In genomic region chr16:20106996-20107395, GRCm38 (mm10) we compare ENCODE assay signal across 24 mouse cellular contexts. TPM values are rescaled to one million over a fixed set of nuclear protein-coding genes. Genes with fewer than 3 reads are reported as not detected.
DNase-seq lines count a peak whose midpoint lies in the region; ATAC-seq and TF ChIP-seq lines count a peak whose summit lies in the region.
"Had no signal": no experiment of that assay in that cellular context is flagged by ENCODE, and none has a peak within 500 bp of the region (broad histone marks: within the 10 kb centered on the region; RNA-seq: fewer than 3 reads in every experiment).

No protein-coding gene starts in this region.

- TF ChIP-seq POLR2A in testis, adult 2 months (IDR thresholded peaks at IDR 0.05; ENCODE audit: control insufficient read depth, low read depth, low read length): no peak

- no peak overlapping the region for H3K4me3 ChIP-seq in testis, adult 2 months (ENCODE audit: control insufficient read depth, low read depth, low read length)
- H3K4me3 ChIP-seq: embryonic facial prominence, embryonic 10.5 days; embryonic facial prominence, embryonic 12.5 days; forebrain, embryonic 13.5 days; forebrain, embryonic 15.5 days had no signal

- no peak for DNase-seq in frontal cortex, postnatal 14 days (ENCODE audit: low spot score in 2 of 2)
- peak; percentile 14 to 38 for DNase-seq in layer of hippocampus, adult 18-20 months (ENCODE audit: low spot score in 2 of 2)
- no peak for DNase-seq in layer of hippocampus, adult 9-10 months (ENCODE audit: low spot score)
- DNase-seq in testis, postnatal 14 days (ENCODE audit: low spot score): no peak
- DNase-seq: adrenal gland, adult 8-10 months; adrenal gland, postnatal 14 days; adrenal gland, postnatal 36 days; B cell, adult 2 months; cerebellum, adult 11-12 months; cerebellum, adult 2 months; cerebellum, adult 9-10 months; cerebellum, postnatal 10 days; cerebellum, postnatal 25 days had no signal

- TF ChIP-seq CTCF in testis, adult 2 months (IDR thresholded peaks at IDR 0.05; ENCODE audit: control insufficient read depth, insufficient read depth, insufficient replicate concordance, low read depth, low read length): no peak

- no peaks in the 10 kb centered on the region for H3K27me3 ChIP-seq in testis, adult 2 months (ENCODE audit: control insufficient read depth, insufficient read depth, low read length)
- H3K27me3 ChIP-seq: CH12.LX; embryonic facial prominence, embryonic 12.5 days; forebrain, embryonic 13.5 days; forebrain, embryonic 15.5 days; Patski had no signal

- ATAC-seq in frontal cortex, adult (ENCODE audit: low TSS enrichment): peak; percentile 65
- no peak for ATAC-seq in cerebellum, adult (ENCODE audit: insufficient number of reproducible peaks, low FRiP score, low TSS enrichment)
- ATAC-seq: activated CD4-positive, CD25-positive, alpha-beta regulatory T cell, adult 4 months; CD4-positive, CD25-positive, alpha-beta regulatory T cell, adult 4 months; forebrain, embryonic 13.5 days; forebrain, embryonic 15.5 days; Patski had no signal

- H3K36me3 ChIP-seq in testis, adult 2 months (ENCODE audit: control insufficient read depth, insufficient read depth, low read length): peaks cover 2% of the 10 kb centered on the region; the same call in 1 of the 2 replicates

- H3K4me1 ChIP-seq in testis, adult 2 months (ENCODE audit: control insufficient read depth, insufficient read depth, low read length): peaks cover 2% of the 10 kb centered on the region; the same call in 1 of the 2 replicates
- H3K4me1 ChIP-seq: embryonic facial prominence, embryonic 10.5 days; embryonic facial prominence, embryonic 12.5 days had no signal

- H3K27ac ChIP-seq in testis, adult 2 months (ENCODE audit: control insufficient read depth, insufficient read depth, low read depth, low read length): peak overlapping the region; percentile 49; the same call in 1 of the 2 replicates
- H3K27ac ChIP-seq: embryonic facial prominence, embryonic 10.5 days; embryonic facial prominence, embryonic 12.5 days; forebrain, embryonic 13.5 days; forebrain, embryonic 15.5 days had no signal

RNA-seq across cellular contexts. Expression of gene Klhl24, which starts 9.7 kb away (rescaled TPM):
- 10 to 100 TPM; 78.8 to 79.7 TPM for total RNA-seq in layer of hippocampus, adult 18-20 months (2021)
- 19.2 and 22.6 TPM in 2 replicates for polyA plus RNA-seq in testis, adult 2 months (2012; rRNA removed)

RNA-seq across cellular contexts. Expression of gene Yeats2, which starts 33.9 kb away (rescaled TPM):
- 10 to 100 TPM; 34.1 to 36.2 TPM for total RNA-seq in layer of hippocampus, adult 18-20 months (2021)
- 8.1 and 8.6 TPM in 2 replicates for polyA plus RNA-seq in testis, adult 2 months (2012; rRNA removed)

Comparison
In these comparisons a context has a peak if more than half of its experiments do, and no peak if none do; other contexts are left out.
1. DNase-seq: peak in layer of hippocampus, adult 18-20 months (2 of 2); none in frontal cortex, postnatal 14 days (0 of 2), layer of hippocampus, adult 9-10 months (single experiment) and testis, postnatal 14 days (single experiment).